Mouse (Mus musculus) CD4-positive helper T cell, adult 2 months (primary cell): Measurements from ENCODE around the gene Osbpl11.
"Not testable (repeated sequence)": the region's sequence is repeated elsewhere in the genome, so short reads cannot be mapped to it uniquely, and the experiment has no call there.

Source experiments
- DNase-seq: peaks from one replicate; pipeline ENCODE4 v3.0.0-alpha.2; 2012; ENCODE audit warnings: low read depth, missing footprints, low spot score

Gene Osbpl11

DNA sequence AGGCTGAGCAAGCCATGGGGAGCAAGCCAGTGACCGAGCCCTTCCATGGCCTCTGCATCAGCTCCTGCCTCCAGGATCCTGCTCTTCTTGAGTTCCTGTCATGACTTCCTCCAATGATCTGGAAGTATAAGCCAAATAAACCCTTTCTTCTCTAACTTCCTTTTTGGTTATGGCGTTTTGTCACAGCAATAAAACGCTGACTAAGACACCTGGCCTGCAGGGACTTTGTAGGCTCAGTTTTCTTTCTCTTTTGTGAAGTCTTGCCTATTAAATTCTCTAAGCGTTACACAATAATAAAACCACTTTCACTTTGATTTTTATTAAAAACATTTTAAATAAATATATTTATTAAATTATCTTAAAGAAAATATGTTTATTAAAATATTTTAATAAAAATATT is 7.1 kb upstream of the Osbpl11 start:
- no peak for DNase-seq

GRCm38 (mm10) chr16:33178278-33179074 is 6.4 kb upstream of the Osbpl11 start:
- no peak for DNase-seq

- DNase-seq = peak; percentile 36
Observed at GRCm38 (mm10) chr16:33179222-33179621, 5.6 kb upstream of the Osbpl11 start.

DNA sequence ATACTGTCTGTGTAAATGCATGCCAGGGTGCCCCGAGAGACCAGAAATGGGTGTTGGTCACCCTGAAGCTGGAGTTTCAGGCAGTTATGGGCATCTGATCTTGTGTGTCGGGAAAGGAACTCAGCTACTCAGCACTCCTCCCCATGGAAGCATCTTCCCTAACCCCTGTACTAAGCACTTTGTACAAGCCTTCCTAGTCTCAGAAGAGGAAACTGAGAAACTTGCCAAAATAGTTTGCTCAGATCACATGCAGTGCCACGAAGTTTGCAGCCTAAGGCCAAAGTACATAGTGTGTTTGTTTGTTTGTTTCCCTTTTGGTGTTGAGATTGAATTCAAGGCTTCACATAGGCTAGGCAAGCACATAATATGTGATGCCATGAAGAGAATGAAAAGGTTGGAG is 5.0 kb upstream of the Osbpl11 start:
- DNase-seq = no peak

GRCm38 (mm10) chr16:33180793-33181192 is 4.1 kb upstream of the Osbpl11 start:
- DNase-seq = no peak

- peak; percentile 60 for DNase-seq
Observed at GRCm38 (mm10) chr16:33185261-33186046, 583 bp downstream of the Osbpl11 start.

DNA sequence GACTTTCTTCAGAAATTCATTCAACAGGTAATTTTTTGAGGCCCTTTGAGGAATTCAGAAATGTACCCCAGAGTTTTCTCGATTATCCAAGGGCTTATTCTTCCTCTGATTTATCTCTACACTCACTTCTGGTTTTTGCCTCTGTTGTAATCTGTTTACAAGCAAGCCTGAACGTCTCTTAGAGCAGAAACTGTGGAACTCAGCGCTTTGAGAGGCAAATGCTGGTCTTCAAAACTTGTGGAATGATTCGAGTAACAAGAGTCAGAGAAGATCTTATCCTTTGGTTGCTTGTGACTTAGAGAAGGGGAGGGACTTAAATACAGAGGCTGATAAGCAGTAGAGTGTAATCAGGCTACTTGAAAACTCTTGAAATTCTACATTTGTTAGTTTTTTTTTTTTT is 1.3 kb downstream of the Osbpl11 start:
- DNase-seq = no peak

- peak; percentile 14 for DNase-seq
Observed at GRCm38 (mm10) chr16:33188076-33188475, 3.2 kb downstream of the Osbpl11 start.

- DNase-seq = no peak
Observed at GRCm38 (mm10) chr16:33191671-33192091, 6.8 kb downstream of the Osbpl11 start.

DNA sequence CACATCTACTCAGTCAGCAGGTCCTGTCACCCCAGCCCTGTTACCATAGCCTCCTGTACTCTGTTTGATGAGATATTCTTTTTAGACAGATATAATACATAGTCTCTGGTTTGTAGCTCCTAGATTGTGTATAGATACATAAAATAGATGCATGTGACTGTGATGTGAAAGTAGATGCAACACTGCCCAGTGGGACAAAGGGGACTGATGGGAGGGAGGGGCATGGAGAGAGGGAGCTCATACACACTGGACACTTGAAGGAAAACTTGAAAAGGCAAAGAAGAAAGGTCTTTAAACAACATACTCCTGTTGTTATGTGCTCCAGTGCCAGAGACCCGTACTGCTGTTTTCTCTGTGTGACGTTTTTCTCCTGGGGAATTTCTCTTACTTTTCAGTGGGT is 7.4 kb downstream of the Osbpl11 start:
- no peak for DNase-seq

- DNase-seq = peak; percentile 57
Observed at GRCm38 (mm10) chr16:33193649-33194048, 8.8 kb downstream of the Osbpl11 start.

DNA sequence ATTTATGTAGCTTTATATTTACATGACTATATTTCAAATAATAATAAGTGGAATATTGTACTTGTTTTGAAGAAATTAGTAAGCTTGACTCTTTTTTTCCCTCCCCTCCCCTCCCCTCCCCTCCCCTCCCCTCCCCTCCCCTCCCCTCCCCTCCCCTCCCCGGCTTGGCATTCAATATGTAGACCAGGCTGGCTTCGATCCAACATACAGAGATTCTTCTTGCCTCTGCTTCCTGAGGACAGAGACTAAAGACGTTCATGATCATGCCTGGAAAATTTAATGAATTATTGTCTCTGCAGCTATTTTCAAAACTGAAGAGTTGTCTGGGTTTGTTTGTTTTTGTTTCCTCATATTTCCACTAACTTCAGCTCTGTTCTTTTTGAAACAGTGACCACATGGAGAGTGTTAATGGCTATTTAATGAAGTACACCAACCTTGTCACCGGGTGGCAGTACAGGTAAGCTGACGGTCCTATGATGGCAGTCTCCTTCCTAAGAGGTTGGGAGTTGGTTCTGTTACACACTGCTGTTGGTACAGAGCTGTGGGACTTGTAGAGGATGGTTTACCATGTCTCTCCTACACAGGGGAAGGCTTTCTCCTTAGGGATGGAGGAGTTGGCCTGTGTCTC is 10.9 kb downstream of the Osbpl11 start:
- DNase-seq = peak; percentile 41

DNA sequence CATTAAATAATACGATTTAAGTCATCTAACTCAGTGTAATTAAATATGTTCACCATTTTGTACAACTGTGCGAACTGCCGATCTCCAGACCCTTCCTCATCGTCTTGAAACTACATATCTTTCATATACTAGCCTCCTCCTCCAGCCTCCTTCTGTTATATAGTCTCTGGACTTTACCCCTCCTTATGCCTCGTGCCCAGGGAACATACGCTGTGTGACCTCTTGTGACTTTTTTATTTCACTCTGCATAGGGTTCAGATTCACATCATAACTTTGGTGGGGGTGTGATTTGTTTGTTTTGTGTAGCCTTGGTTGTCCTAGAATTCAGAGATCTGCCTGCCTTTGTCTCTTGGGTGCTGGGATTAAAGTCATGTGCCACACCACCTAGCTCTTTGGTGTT is 11.7 kb downstream of the Osbpl11 start:
- DNase-seq = no peak

DNA sequence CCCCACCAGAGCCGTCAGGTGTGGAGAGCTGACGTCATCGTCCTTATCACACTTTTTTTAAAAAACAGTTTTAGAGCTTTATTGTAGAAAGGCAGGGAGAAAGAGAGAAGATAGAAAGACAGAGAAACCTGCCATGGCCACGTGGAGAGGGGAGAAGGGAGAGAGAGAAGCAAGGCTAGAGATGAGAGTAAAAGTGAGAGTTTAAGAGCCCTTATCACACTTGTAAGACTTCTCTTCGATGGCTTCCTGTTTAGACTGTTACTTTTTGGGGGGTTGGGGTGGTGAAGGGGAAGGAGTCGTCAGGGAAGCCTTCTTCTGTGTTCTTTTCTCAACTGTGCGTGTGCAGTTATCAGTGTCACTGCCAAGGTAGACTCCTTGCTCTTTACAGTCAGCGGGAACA is 15.7 kb downstream of the Osbpl11 start:
- no peak for DNase-seq

- no peak for DNase-seq
Observed at GRCm38 (mm10) chr16:33210812-33211211, 25.9 kb downstream of the Osbpl11 start.

DNA sequence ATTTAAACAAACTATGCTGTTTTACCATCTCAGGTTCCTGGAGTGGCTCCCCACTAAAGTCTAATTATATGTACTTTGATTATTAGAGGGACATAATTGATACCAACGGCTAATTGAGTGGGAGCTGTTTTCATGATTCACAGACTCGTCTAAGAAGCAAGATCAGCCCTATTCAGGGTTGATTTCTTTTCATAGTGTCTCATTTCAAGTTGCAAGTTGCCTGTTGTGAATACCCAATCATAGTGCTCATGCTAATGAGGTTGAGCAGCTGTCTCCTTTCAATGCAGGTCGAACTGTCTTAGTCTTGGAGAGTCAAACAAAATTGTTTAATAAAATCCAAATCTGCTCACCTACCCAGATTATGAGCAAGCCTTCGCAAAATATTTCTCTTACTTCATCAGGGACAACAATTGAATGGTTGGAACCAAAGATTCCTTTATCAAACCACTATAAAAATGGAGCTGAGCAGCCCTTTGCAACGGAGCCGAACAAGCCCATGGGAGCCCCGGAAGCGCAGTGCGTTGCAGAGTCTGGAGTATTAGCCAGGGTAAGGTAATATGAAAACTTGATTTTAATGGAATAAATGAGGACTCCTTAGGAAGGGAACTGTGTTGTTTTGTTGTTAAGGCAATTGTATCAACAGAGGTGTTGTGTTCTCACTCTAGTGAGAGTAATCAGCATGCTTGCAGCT is 31.6 kb downstream of the Osbpl11 start:
- no peak for DNase-seq

GRCm38 (mm10) chr16:33217553-33218085 is 32.7 kb downstream of the Osbpl11 start:
- DNase-seq = not testable (repeated sequence)

GRCm38 (mm10) chr16:33222482-33222881 is 37.6 kb downstream of the Osbpl11 start:
- DNase-seq = no peak

DNA sequence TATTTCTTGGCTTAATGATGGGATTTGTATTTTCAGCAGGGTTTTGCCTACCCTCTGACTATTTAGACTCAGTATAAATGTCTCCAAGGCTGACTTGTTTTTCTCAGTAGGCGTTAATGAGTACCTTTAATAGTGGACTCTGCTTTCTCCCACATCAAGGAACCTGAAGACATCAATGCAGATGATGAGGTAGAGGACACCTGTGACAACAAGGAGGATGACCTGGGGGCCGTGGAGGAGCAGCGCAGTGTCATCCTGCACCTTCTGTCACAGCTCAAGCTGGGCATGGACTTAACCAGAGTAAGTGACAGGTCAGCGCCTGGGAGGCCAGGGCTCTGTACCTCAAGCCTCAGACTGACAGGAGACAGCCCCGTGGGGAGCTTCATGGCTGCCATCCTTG is 39.5 kb downstream of the Osbpl11 start:
- DNase-seq = no peak

DNA sequence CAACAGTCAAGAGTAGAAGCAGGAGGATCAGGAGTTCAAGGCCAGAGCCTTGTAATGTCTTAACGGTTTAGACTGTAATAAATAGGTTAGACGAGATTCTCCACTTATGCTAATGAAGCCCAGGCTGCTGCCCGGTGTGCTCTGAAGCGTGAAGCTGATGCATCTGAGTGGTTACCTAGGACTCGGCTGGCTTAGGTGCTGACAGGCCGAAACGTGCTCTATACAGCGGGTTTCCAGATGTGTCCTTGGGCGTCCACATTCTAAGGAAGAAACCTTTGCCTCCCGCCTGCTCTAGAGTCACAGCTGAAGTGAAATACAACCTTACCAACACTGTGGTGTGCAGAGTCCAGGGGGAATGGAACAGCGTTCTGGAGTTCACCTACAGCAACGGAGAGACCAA is 49.3 kb downstream of the Osbpl11 start:
- DNase-seq = no peak

DNA sequence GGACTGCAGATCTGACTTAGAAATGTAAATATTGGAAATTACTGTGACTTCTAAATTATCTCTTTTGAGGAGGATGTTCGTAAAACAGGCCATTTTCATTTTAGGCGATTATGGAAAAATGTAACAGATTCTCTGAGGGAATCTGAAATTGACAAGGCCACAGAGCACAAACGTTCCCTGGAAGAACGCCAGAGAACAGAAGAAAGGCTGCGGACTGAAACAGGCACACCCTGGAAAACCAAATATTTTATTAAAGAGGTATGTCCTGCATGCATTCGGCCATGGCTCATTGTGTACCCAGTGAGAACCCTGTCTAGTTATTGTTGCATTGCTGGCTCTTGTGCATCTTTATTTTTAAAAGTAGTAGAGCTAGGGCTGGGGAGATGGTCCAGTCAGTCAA is 51.3 kb downstream of the Osbpl11 start:
- no peak for DNase-seq

GRCm38 (mm10) chr16:33239305-33239704 is 54.4 kb downstream of the Osbpl11 start:
- DNase-seq = no peak
